Mouse (Mus musculus) urinary bladder, postnatal 36 days (tissue): Measurements from ENCODE around the gene Afg1l.

Experiments
- DNase-seq, 2 experiments: peaks; one replicate each; pipeline ENCODE4 v3.0.0; 2022; ENCODE audit warnings: low spot score in 2 of 2, mixed read lengths in 1 of 2

The Afg1l gene

GRCm38 (mm10) chr10:42269281-42270025 lies 208.9 kb downstream of the Afg1l start:
- DNase-seq = no peak

DNA sequence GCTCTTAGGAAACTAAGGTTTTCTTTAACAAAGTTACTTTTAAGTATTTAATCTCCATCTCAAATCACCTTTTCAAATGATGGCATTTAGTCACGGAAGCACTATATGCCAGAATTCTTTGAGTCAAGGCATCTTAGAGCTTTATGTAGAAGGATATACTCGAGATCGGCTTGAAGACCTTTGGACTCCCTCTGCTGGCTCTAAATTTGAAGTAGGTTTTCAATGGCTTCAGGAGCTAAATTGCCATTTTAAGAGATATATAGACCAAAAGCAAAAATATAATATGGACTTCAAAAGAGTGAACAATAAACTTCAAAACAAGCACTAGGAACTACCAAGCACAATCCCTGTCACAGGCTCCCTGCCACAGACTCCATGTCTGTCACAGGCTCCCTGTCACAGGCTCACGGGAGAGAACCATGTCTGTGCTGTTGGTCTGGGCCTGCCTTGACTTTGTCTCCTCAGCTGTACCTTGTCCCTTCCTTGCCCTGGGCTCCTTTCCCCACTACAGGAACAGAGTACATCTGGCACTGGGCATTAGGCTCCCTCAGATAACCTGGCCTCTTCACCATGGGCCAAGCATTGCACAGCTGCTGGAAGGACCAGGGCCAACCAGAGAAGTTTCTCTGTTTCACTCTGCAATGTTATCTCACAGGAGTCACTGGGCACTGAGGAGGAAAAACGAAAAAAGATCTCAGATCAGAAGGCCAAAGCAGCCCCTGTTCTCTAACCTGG lies 210.4 kb downstream of the Afg1l start:
- no peak for DNase-seq

DNA sequence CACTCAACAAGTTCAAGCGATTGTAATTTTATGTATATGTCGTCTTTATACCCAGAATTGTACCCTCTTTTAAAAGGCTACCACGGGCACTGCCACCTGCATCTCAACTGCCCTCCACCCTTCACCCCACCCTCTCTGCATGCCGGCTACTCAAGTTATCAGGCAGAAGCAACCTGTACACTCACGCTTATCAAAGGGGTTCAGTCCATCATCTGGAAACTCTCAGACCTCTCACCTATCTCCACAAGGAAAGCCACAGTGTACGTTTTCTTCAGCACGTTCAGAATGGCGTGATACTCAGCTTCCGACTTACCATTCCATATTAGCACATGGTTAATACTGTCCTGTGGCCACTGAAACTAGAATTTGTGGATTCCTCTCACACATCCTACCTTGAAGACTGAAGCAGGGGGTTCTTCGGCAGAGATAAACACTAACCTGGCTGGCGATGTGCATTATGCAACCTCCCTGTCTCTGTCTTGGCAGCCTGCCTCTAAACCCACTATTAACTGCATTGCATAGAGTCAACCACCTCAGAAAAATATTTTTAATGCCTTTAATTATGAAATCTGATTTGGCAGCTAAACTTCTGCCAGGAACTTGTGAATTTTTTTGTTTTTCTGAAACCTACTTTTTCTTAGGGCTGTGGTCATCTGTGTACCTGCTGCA lies 213.2 kb downstream of the Afg1l start:
- no peak for DNase-seq

GRCm38 (mm10) chr10:42264195-42264594 lies 214.2 kb downstream of the Afg1l start:
- no peak for DNase-seq

GRCm38 (mm10) chr10:42263701-42264100 lies 214.7 kb downstream of the Afg1l start:
- DNase-seq = no peak
